Mouse (Mus musculus) liver, adult 2 months (tissue): ENCODE measurements around the gene Ccdc115.

Source experiments
- CTCF ChIP-seq: fragments of 200-500 bp; IDR thresholded peaks from 2 replicates; pipeline ENCODE4 v1.5.1; 2011; ENCODE audit warnings: low read depth, low read length, control low read depth
- POLR2A ChIP-seq: fragments of 200-500 bp; IDR thresholded peaks from 2 replicates; pipeline ENCODE4 v1.6.1; 2011; ENCODE audit warnings: low read length, control low read depth; ENCODE audit not compliant: insufficient read depth; ENCODE audit errors: extremely low read depth

GRCm38 (mm10) chr1:34387346-34388327, 51.8 kb downstream of the Ccdc115 start:
- TF ChIP-seq CTCF = no peak
- TF ChIP-seq POLR2A = no peak
